Mouse (Mus musculus) liver, postnatal 0 days (tissue): Measurements from ENCODE around the gene Krt28.
A peak's percentile ranks its signal among the peaks of the same experiment; 100 is the strongest.

Experiments used
- CTCF ChIP-seq: sonication (generic); IDR thresholded peaks from 2 replicates; pipeline ENCODE4 v1.5.1; 2016; ENCODE audit warnings: antibody characterized with exemption, low read depth
- EP300 ChIP-seq: IDR thresholded peaks from 2 replicates; pipeline ENCODE4 v1.6.1; 2016; ENCODE audit warnings: antibody characterized with exemption, low read depth, mild to moderate bottlenecking

DNA sequence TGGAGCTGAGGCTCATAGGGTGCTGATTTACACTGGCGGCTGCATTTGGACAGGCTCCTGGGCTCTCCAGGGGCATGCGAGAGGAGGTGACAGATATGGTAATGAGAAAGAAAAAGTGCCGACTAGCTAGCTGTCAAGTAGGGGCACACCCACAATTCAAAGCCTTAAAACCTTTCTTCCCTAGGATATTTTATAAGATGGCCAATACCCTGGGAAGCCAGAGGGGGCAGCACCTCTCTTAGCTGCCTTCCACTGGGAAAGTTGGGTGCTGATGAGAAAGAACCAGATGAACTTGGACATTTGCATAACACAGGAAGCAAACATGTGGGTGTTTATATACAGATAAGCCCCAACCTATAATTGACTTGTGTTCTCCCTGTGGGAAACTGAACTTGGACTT lies 5.5 kb downstream of the Krt28 start:
- peak; percentile 53 for TF ChIP-seq CTCF
- TF ChIP-seq EP300, result no peak
